Mouse (Mus musculus) CH12.LX (cell line): ENCODE data around the gene Rtn2.

Experiments
- CTCF ChIP-seq, 2 experiments: IDR thresholded peaks in 1 of 2; conservative IDR thresholded peaks in 1 of 2; 2 replicates each; pipeline ENCODE4 v1.5.1; 2011 to 2012; ENCODE audit warnings: low read depth in 2 of 2, low read length in 2 of 2, improper control_type of control experiment in 1 of 2, inconsistent platforms in 1 of 2, mild to moderate bottlenecking in 1 of 2, moderate library complexity in 1 of 2
- ETS1 ChIP-seq: conservative IDR thresholded peaks from 2 replicates; pipeline ENCODE4 v1.6.1; 2012; ENCODE audit warnings: low read depth, mild to moderate bottlenecking, inconsistent platforms, low read length, improper control_type of control experiment, moderate library complexity
- GABPA ChIP-seq: IDR thresholded peaks from 2 replicates; pipeline ENCODE4 v1.6.1; 2012; ENCODE audit warnings: low read depth, low read length, improper control_type of control experiment, inconsistent platforms; ENCODE audit not compliant: insufficient replicate concordance
- PAX5 ChIP-seq: IDR thresholded peaks from 2 replicates; pipeline ENCODE4 v1.6.1; 2012; ENCODE audit warnings: low read length, inconsistent platforms, mixed read lengths
- POLR2A ChIP-seq: IDR thresholded peaks from 2 replicates; pipeline ENCODE4 v1.6.1; 2011; ENCODE audit warnings: low read depth, mild to moderate bottlenecking, improper control_type of control experiment, low read length
- SIN3A ChIP-seq: IDR thresholded peaks from 2 replicates; pipeline ENCODE4 v1.6.1; 2012; ENCODE audit warnings: low read length, improper control_type of control experiment, inconsistent platforms
- ZKSCAN1 ChIP-seq: IDR thresholded peaks from 2 replicates; pipeline ENCODE4 v1.6.1; 2012; ENCODE audit warnings: low read depth, inconsistent platforms, low read length, improper control_type of control experiment, borderline replicate concordance

GRCm38 (mm10) chr7:19309278-19309883, 27.0 kb downstream of the Rtn2 start:
- TF ChIP-seq ETS1: no peak
- no peak for TF ChIP-seq CTCF (conservative IDR thresholded peaks at IDR 0.05 in 1 of 2, IDR thresholded peaks at IDR 0.05 in 1 of 2; ENCODE audit: low read depth in 2 of 2, low read length in 2 of 2)
- no peak for TF ChIP-seq GABPA
- no peak for TF ChIP-seq POLR2A
- TF ChIP-seq PAX5: no peak
- TF ChIP-seq ZKSCAN1: no peak
- TF ChIP-seq SIN3A: no peak
